Mouse (Mus musculus) brain, embryonic 14.5 days (tissue): Measurements from ENCODE around the gene Cluap1.

ENCODE experiments used
- CTCF ChIP-seq: fragments of 200-500 bp; IDR thresholded peaks from 2 replicates; pipeline ENCODE4 v1.5.1; 2012; ENCODE audit warnings: inconsistent platforms, mild to moderate bottlenecking, moderate library complexity, borderline replicate concordance; ENCODE audit not compliant: insufficient read depth, insufficient read length; ENCODE audit errors: extremely low read depth
- POLR2A ChIP-seq: fragments of 200-500 bp; IDR thresholded peaks from 2 replicates; pipeline ENCODE4 v1.6.1; 2012; ENCODE audit warnings: mild to moderate bottlenecking, inconsistent platforms, borderline replicate concordance; ENCODE audit not compliant: poor library complexity, insufficient read depth, insufficient read length, severe bottlenecking; ENCODE audit errors: extremely low read depth

GRCm38 (mm10) chr16:3934701-3935100, 26.1 kb downstream of the Cluap1 start:
- TF ChIP-seq CTCF (no peak), POLR2A (no peak)
